Mouse (Mus musculus): ENCODE measurements around the gene Specc1l. TPM values are rescaled to one million over a fixed set of nuclear protein-coding genes. Genes with fewer than 3 reads are reported as not detected.

The Specc1l gene
- polyA plus RNA-seq, 1 experiment: 20.7 TPM

DNA sequence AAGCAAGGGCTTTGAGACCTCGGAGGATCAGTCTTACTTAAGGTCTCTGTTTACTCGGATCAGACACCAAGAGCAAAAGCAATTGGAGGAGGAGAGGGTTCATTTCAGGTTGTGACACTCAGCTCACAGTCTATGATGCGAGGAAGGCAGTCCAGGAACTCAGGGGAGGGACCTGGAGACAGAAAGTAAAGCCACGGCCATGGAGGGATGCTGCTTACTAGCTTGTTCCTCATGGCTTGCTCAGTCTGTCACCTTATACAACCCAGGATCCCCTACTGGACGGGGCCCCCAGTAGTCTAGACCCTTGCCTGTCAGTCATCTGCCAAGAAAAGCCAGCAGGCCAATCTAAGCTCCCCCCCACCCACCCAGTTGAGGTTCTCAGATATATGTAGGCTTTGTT, 33.0 kb upstream of the Specc1l start:
- Histone ChIP-seq H3K27ac (ENCODE audit: control insufficient read depth, insufficient read depth, low read depth, low read length) (no peak overlapping the region), H3K36me3 (ENCODE audit: control insufficient read depth, insufficient read depth, low read length) (no peaks in the 10 kb centered on the region), H3K4me3 (ENCODE audit: control insufficient read depth, low read depth, low read length) (no peak overlapping the region), H3K4me1 (ENCODE audit: control insufficient read depth, insufficient read depth, low read length) (no peaks in the 10 kb centered on the region; the same call in 1 of the 2 replicates), H3K27me3 (ENCODE audit: control insufficient read depth, insufficient read depth, low read length) (no peaks in the 10 kb centered on the region)
- TF ChIP-seq CTCF (IDR thresholded peaks at IDR 0.05; ENCODE audit: control insufficient read depth, insufficient read depth, insufficient replicate concordance, low read depth, low read length): no peak
- TF ChIP-seq POLR2A (IDR thresholded peaks at IDR 0.05; ENCODE audit: control insufficient read depth, low read depth, low read length): no peak

DNA sequence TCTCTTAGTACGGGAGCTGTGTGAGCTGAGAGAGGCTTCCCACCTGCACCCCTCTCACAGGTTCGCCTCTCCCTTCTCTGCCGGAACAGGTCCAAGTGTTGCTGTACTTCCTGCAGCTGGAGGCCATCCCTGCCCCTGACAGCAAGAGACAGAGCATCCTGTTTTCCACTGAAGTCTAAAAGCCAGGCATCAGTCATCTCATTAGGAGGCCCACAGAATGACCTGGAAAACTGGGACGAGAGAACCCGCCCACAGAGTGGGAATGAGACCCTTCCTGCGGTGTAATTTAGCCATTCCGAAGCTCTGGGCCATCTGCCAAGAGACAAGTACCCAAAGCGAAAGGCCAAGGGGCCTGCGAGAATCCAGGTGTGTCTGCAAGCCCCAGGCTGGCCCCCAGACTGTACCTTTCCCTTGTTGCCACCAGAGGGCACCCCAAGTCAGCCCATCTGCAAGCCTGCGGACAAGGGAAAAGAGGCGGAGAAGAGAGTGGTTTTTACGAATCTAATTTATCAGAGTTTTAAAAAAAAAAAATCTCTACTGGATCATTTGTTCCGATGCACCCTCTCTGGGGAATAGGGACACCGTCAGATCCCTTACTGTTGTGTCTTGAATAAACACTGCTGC, 29.6 kb upstream of the Specc1l start:
- Histone ChIP-seq H3K36me3 (ENCODE audit: control insufficient read depth, insufficient read depth, low read length) (no peaks in the 10 kb centered on the region), H3K27me3 (ENCODE audit: control insufficient read depth, insufficient read depth, low read length) (no peaks in the 10 kb centered on the region), H3K4me3 (ENCODE audit: control insufficient read depth, low read depth, low read length) (no peak overlapping the region), H3K27ac (ENCODE audit: control insufficient read depth, insufficient read depth, low read depth, low read length) (no peak overlapping the region), H3K4me1 (ENCODE audit: control insufficient read depth, insufficient read depth, low read length) (no peaks in the 10 kb centered on the region; the same call in 1 of the 2 replicates)
- TF ChIP-seq POLR2A (IDR thresholded peaks at IDR 0.05; ENCODE audit: control insufficient read depth, low read depth, low read length) (no peak), CTCF (IDR thresholded peaks at IDR 0.05; ENCODE audit: control insufficient read depth, insufficient read depth, insufficient replicate concordance, low read depth, low read length) (peak; percentile 84)

DNA sequence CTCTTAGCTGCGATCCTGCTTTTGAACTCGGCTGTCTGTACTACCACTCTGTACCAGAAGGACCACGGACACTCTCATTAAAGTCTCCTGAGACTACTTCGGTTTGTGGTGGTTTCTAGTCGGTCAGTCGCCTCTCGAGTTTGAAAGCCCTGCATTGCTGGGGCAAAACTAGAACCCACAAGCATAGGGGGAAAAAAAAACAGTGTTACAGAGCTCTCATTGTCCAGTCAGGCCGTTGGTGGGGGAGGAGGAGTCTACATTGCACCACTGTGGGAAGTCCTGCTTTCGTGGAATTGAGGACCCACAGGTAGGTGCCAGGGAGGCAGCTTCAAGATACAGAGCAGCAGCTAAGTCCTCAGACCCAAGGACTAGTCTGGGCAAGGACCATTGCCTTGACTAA, 27.0 kb upstream of the Specc1l start:
- Histone ChIP-seq H3K4me3 (ENCODE audit: control insufficient read depth, low read depth, low read length) (no peak overlapping the region), H3K36me3 (ENCODE audit: control insufficient read depth, insufficient read depth, low read length) (no peaks in the 10 kb centered on the region)
- no peak for TF ChIP-seq POLR2A (IDR thresholded peaks at IDR 0.05; ENCODE audit: control insufficient read depth, low read depth, low read length)
- TF ChIP-seq CTCF (IDR thresholded peaks at IDR 0.05; ENCODE audit: control insufficient read depth, insufficient read depth, insufficient replicate concordance, low read depth, low read length): no peak

DNA sequence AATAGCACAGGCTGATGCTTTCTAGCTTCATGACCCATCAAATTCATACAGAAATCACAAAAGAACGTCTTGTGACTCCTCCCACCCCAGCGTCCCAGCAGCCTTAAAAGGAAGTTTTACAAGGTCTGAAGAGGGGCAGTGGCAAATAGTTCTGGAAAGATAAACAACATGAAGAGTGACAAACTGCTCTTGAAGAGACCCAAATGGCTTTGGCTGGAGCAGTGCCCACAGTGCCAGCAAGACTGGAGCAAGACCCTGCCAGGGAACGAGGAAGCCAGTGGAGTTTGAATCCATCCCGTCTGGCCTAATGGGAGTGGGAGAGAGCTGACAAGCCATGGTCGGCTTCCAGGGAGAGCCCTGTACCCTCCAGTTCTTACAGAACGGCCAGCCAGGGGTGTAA, 25.3 kb upstream of the Specc1l start:
- H3K4me1 ChIP-seq (ENCODE audit: control insufficient read depth, insufficient read depth, low read length): no peaks in the 10 kb centered on the region
- H3K4me3 ChIP-seq (ENCODE audit: control insufficient read depth, low read depth, low read length): no peak overlapping the region
- no peak for TF ChIP-seq POLR2A (IDR thresholded peaks at IDR 0.05; ENCODE audit: control insufficient read depth, low read depth, low read length)
- no peak for TF ChIP-seq CTCF (IDR thresholded peaks at IDR 0.05; ENCODE audit: control insufficient read depth, insufficient read depth, insufficient replicate concordance, low read depth, low read length)
- no peak overlapping the region for H3K27ac ChIP-seq (ENCODE audit: control insufficient read depth, insufficient read depth, low read depth, low read length)
- no peaks in the 10 kb centered on the region for H3K36me3 ChIP-seq (ENCODE audit: control insufficient read depth, insufficient read depth, low read length)
- H3K27me3 ChIP-seq (ENCODE audit: control insufficient read depth, insufficient read depth, low read length): no peaks in the 10 kb centered on the region

More for the DNA sequence above, 27.0 kb upstream of the Specc1l start:
- Histone ChIP-seq H3K27me3 (ENCODE audit: control insufficient read depth, insufficient read depth, low read length) (no peaks in the 10 kb centered on the region), H3K27ac (ENCODE audit: control insufficient read depth, insufficient read depth, low read depth, low read length) (no peak overlapping the region), H3K4me1 (ENCODE audit: control insufficient read depth, insufficient read depth, low read length) (no peaks in the 10 kb centered on the region; the same call in 1 of the 2 replicates)

DNA sequence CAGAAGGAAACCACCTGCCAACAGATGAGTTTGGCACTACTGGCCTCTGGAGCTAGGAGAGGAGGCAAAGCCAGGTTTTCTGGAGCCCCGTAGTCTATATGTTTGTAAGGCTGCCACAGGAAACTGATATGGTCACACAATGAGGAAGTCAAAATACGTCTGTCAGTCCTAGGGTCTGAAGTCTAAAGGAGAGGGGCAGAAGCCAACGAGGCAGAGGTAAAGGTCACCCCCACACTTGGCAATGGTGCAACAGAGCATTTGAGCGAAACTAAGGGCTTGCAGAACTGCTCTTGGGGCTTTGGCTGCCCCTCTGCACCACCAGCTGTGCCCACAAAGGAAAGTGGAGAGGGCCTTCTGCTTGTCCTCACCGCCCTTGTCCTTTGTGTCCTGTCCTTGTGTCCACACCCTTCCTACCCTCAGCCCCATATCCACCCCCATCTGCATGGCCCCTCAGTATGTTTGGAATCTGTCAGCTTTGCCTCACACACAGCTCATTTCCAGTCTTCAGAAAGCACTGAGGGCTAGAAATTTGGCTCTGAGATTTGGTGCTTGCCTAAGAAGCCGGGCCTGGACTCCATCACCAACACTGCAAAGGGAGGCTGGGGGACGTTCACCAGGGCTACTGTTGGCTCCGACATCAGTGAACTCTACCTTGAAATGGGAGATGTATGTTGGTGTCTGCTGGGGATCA, 24.4 kb upstream of the Specc1l start:
- Histone ChIP-seq H3K4me3 (ENCODE audit: control insufficient read depth, low read depth, low read length) (no peak overlapping the region), H3K36me3 (ENCODE audit: control insufficient read depth, insufficient read depth, low read length) (no peaks in the 10 kb centered on the region), H3K4me1 (ENCODE audit: control insufficient read depth, insufficient read depth, low read length) (no peaks in the 10 kb centered on the region), H3K27me3 (ENCODE audit: control insufficient read depth, insufficient read depth, low read length) (no peaks in the 10 kb centered on the region), H3K27ac (ENCODE audit: control insufficient read depth, insufficient read depth, low read depth, low read length) (no peak overlapping the region)
- no peak for TF ChIP-seq CTCF (IDR thresholded peaks at IDR 0.05; ENCODE audit: control insufficient read depth, insufficient read depth, insufficient replicate concordance, low read depth, low read length)
- no peak for TF ChIP-seq POLR2A (IDR thresholded peaks at IDR 0.05; ENCODE audit: control insufficient read depth, low read depth, low read length)

DNA sequence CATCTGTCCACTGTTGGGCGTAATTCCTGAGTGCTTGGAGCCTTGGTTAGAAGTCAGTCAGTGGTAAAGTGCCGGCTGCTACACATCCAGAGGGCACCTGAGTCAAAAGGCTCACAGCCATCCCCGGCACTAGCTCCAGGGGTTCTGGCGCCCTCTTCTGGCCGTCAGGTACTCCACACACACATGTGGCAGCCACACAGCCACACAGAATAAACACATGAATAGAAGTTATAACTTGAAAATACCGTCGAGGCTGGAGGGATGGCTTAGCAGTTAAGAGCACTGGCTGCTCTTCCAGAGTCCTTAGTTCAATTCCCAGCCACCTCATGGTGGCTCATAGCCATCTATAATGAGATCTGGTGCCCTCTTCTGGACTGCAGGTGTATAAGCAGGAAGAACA, 20.2 kb upstream of the Specc1l start:
- TF ChIP-seq POLR2A (IDR thresholded peaks at IDR 0.05; ENCODE audit: control insufficient read depth, low read depth, low read length) (no peak), CTCF (IDR thresholded peaks at IDR 0.05; ENCODE audit: control insufficient read depth, insufficient read depth, insufficient replicate concordance, low read depth, low read length) (peak; percentile 68; the same call in 1 of the 2 replicates)
- H3K36me3 ChIP-seq (ENCODE audit: control insufficient read depth, insufficient read depth, low read length): no peaks in the 10 kb centered on the region

DNA sequence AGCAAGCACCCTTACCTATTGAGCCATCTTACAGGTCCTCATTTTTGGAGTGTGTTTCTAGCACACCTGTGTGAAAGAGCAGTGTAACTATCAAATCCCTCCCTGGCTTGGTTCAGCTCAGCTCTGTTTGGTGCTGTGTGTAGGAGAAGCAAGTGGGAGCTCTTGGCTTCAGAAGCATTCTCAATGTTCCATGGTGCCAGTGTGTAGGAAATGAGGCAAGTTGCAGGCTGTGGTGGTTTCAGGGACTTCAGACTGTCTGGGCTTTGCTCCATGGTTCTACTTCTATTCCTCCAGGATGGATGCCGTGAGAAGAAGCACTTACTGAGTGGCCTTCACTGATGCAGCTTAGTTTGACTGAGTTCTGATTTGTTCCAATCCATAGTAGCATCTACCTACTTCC, 14.1 kb upstream of the Specc1l start:
- Histone ChIP-seq H3K27me3 (ENCODE audit: control insufficient read depth, insufficient read depth, low read length) (no peaks in the 10 kb centered on the region), H3K4me1 (ENCODE audit: control insufficient read depth, insufficient read depth, low read length) (peaks cover 9% of the 10 kb centered on the region), H3K36me3 (ENCODE audit: control insufficient read depth, insufficient read depth, low read length) (no peaks in the 10 kb centered on the region), H3K4me3 (ENCODE audit: control insufficient read depth, low read depth, low read length) (no peak overlapping the region), H3K27ac (ENCODE audit: control insufficient read depth, insufficient read depth, low read depth, low read length) (no peak overlapping the region)
- TF ChIP-seq CTCF (IDR thresholded peaks at IDR 0.05; ENCODE audit: control insufficient read depth, insufficient read depth, insufficient replicate concordance, low read depth, low read length) (no peak), POLR2A (IDR thresholded peaks at IDR 0.05; ENCODE audit: control insufficient read depth, low read depth, low read length) (no peak)

More for the DNA sequence above, 20.2 kb upstream of the Specc1l start:
- Histone ChIP-seq H3K27me3 (ENCODE audit: control insufficient read depth, insufficient read depth, low read length) (no peaks in the 10 kb centered on the region), H3K4me1 (ENCODE audit: control insufficient read depth, insufficient read depth, low read length) (no peaks in the 10 kb centered on the region), H3K27ac (ENCODE audit: control insufficient read depth, insufficient read depth, low read depth, low read length) (no peak overlapping the region), H3K4me3 (ENCODE audit: control insufficient read depth, low read depth, low read length) (no peak overlapping the region)

All from testis, adult 2 months (tissue).